Mouse (Mus musculus) embryonic fibroblast, embryonic 13.5 days (primary cell): ENCODE measurements around the gene Prtg.

Experiments used
- CTCF ChIP-seq: IDR thresholded peaks from 2 replicates; pipeline ENCODE4 v1.5.1; 2011; ENCODE audit warnings: mild to moderate bottlenecking, control low read depth, low read length, moderate library complexity, borderline replicate concordance; ENCODE audit not compliant: insufficient read depth
- POLR2A ChIP-seq: IDR thresholded peaks from 2 replicates; pipeline ENCODE4 v1.6.1; 2011; ENCODE audit warnings: low read depth, mild to moderate bottlenecking, control low read depth, low read length, moderate library complexity

- TF ChIP-seq POLR2A (no peak), CTCF (no peak)
These were observed 11.4 kb upstream of the Prtg start for GRCm38 (mm10) chr9:72795243-72795642.
